Mouse (Mus musculus): ENCODE results near the gene Il22ra1.

Il22ra1 gene

DNA sequence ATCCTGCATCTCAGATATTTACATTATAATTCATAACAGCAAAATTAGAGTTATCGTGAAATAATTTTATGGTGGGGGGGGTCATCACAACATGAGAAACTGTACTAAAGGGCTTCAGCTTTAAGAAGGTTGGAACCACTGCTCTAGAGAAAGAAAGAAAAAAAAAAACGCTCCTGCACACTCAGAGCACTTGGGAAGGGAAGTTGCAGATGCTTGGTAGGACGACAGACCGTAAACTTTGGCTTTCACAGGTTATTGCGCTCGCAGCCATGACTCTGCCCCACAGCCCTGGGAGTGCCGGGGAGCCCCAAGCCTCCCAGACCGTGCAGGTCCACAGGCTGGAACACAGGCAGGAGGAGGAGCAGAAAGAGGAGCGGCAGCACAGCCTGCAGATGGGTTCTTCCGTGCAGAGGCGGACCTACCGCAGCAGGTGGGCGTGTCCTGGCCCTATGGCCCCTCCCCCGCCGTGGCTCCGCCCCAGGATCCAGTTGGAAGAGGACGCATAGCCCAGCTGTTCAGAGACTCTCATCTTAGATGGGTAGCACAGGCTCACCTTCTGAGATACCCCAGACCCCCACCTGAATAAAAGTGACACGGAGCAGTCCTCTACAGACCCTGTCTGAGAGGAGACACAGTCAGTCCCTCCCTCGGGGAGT, 34.4 kb downstream of the Il22ra1 start:
- in situ Hi-C loops (cut with MboI; ENCODE audit: low pct_unique_long_range_greater_than_20kb in 1 of 2, low sequenced_read_pairs in 2 of 2, unreplicated experiment in 1 of 2), result no loop called here

DNA sequence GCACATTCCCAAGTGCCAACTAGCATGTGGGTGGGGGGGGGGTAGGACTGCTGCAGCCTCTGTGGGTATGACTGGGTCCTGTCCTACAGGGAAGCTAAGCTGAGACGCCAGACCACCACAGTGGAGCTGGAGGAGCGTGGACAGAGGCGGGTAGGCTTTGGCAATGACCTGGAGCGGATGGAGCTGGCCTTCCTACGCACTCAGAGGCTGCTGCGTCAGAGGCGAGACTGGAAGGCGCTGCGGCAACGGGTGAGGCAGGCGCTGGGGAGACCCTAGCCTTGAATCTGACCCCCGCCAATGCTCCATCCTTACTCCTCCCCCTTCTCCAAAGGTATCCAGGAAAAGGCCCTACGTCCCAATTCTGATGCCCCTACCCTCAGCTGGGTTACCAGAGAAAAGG, 36.7 kb downstream of the Il22ra1 start:
- in situ Hi-C loops (cut with MboI; ENCODE audit: low pct_unique_long_range_greater_than_20kb in 1 of 2, low sequenced_read_pairs in 2 of 2, unreplicated experiment in 1 of 2), result no loop called here

DNA sequence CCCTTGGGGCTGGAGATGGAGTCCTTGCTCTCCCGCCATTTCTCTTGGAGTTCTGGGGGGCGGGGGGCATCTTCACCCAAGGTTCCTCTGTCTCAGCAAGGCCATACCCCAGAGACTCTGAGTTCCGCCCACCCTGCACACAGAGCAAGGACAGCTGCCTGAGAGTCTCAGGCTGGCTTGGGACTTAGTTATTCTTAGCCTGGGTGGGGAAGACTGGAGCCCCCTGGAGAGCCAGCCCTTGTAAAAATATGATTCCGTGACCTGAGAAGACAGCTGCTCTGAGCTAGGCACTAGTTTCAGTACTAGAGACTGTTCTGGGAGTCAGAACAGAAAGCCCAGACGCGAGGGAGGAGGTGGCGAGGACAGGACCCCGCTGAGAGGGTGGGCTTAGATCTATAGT, 37.7 kb downstream of the Il22ra1 start:
- in situ Hi-C loops (cut with MboI; ENCODE audit: low pct_unique_long_range_greater_than_20kb in 1 of 2, low sequenced_read_pairs in 2 of 2, unreplicated experiment in 1 of 2), result no loop called here

DNA sequence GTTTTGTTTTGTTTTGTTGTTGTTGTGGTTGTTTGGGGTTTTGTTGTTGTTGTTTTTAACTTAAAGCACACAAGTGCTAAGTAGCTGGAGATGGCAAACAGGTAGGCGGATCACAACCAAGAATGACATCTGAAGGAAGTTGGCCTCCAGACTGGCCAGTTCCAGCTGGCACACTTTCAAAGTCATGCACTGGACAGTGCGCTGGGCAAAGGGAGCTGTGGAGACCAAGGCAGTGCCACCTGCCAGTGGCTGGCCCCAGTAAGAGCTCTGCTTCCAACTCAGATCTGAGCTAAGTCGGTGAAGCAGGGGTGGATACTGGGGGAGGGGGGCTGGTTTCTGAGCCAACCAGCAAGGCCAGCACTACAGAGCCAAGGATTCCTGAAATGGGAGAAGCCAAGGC, 39.0 kb downstream of the Il22ra1 start:
- in situ Hi-C loops (cut with MboI; ENCODE audit: low pct_unique_long_range_greater_than_20kb in 1 of 2, low sequenced_read_pairs in 2 of 2, unreplicated experiment in 1 of 2), result no loop called here

DNA sequence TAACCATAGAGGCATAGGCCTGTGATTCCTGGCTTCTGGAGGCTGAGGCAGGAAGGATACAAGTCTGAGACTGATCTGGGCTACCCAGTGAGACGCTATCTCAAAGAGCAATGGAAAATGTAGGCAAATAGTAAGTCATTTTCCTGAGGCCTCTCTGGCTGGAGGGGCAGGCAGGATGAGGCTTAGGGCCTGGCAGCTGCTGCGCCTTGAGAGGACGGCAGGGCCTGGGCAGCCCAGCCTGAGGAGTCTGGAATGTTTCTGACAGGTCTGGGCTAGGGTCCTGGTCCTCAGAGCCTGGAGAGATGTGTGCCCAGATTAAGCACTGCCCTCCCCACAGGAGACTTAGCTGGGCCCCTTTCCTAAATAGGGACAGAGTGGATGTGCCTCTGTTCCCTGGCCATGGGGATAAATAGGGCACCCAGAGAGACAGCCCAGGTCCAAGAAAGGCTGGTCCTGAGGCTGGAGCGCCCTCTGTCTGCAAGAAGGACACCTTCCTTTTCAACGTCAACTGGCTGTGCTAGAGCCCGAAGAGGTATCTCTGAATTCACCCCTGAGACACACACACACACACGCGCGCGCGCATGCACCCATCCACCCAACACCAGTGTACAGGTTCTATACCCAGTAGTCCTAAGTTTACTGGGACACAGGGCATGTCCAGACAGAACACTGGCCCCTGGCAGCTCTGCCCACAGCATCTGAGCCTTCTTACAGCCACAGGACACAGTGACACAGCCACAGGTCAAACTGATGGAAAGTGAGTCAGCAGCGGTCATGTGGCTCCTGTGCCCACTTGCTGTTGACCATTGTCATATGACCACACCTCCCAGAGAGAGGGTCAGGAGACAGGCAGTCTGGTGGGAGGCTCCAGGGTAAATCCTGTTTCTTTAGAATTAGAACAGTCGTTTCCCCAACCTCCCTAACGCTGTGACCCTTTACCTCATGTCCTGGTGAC, 40.9 kb downstream of the Il22ra1 start:
- in situ Hi-C loops (cut with MboI; ENCODE audit: low pct_unique_long_range_greater_than_20kb in 1 of 2, low sequenced_read_pairs in 2 of 2, unreplicated experiment in 1 of 2), result no loop called here

DNA sequence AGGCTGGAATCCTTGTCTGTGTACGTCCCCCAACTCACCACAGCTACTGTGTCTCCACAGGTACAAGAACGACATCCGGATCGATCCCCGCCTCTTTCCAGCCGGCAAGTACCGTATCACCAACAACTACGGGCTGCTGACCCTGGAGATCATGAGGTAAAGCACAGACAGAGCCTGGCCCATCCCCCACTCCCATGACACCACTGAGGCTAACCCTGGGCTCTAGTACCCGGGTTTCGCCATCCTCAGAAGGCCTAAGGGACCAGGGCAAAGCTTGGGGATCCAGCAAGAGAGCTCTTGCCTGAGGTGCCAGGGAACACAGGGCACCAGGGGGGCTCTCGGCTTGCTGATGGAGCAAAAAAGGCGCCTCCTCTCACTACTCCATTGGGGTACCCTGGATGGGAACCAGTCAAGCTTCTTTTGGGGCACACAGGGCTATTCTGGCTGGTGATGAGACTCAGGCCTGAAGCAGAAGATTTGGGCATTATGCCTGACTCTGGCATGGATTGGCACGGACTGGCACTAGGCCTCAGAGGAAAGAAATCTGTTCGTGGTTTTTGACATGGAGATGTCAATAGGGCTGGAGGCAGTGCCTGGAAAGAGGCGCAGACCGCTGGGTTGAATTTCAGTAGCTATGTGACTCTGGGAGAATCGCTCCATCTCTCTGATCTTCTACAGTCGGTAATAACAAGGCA, 42.8 kb downstream of the Il22ra1 start:
- in situ Hi-C loops (cut with MboI; ENCODE audit: low pct_unique_long_range_greater_than_20kb in 1 of 2, low sequenced_read_pairs in 2 of 2, unreplicated experiment in 1 of 2), result no loop called here

DNA sequence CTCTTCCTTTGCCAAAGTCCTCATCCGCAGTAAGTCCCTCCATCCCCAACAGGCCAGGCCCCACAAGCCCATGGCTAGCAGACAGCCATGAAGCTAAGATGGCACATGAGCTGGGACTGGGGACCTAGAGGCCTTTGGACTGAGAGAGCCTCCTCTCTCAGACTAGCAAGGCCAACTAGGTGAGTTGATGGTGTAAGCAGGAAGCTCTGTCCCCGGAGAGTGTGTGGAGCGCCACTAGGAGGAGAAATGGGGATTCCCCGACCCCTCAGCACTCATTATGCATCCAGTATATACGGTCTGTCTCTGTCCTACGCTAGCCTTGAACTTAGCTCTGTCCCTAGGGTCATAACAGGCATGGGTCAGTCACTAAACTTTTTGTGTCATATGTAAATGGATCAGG, 43.6 kb downstream of the Il22ra1 start:
- in situ Hi-C loops (cut with MboI; ENCODE audit: low pct_unique_long_range_greater_than_20kb in 1 of 2, low sequenced_read_pairs in 2 of 2, unreplicated experiment in 1 of 2), result no loop called here

DNA sequence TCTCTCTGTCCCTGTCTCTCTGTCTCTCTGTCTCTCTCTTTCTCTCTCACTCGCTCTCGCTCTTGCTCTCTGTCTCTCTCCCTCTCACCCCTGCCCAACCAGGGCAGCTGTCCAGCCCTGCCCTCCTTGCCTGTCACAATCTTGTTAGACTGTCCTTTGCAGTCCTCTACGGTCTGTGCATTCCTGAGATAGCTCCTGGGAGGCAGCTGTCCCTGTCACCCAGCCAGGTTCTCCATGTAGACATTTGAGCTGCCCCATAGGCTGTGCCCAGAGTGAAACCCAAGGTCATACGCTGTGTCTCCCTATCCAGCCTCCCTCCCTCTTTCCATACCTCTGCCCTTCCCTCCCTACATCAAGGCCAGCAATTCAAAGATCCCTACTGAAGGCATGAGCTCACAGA, 44.7 kb downstream of the Il22ra1 start:
- in situ Hi-C loops (cut with MboI; ENCODE audit: low pct_unique_long_range_greater_than_20kb in 1 of 2, low sequenced_read_pairs in 2 of 2, unreplicated experiment in 1 of 2), result no loop called here

DNA sequence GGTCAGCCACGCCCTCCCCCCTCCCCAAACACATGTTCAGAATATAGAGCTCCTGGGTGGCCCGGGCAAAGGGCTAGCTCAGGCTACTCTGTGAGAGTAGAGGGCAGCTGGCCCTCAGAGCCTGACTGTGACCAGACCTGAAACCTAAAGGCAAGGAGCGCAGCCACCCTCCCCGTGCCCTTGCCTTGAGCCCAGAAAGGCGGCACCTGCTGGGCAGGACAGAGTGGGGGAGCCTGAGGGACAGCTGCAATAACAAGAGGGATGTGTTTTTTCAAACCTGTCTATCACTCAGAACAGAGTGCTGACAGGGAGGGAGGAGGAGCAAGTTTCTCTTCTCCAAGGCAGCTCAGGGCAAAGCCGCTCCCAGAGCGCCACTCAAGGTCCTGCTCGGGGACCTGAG, 46.5 kb downstream of the Il22ra1 start:
- in situ Hi-C loops (cut with MboI; ENCODE audit: low pct_unique_long_range_greater_than_20kb in 1 of 2, low sequenced_read_pairs in 2 of 2, unreplicated experiment in 1 of 2), result no loop called here

DNA sequence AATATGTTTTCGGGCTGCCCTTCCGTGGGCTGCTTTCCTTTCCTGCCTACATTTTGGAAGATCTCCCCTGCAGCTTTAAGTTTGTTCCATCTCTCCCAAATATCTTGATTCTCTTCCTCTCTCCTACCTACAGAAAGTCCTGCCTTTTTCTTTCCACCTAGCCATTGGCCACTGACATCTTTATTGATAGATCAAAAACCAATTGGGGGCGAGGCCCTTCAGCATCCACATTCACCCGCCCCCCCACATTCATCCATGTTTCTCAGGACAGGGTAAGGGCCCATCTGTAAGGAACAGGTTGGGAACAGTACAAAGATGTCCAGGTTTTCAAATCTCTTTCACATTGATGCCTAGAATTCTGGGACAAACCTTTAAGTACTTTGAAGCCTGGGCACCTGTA, 48.9 kb downstream of the Il22ra1 start:
- in situ Hi-C loops (cut with MboI; ENCODE audit: low pct_unique_long_range_greater_than_20kb in 1 of 2, low sequenced_read_pairs in 2 of 2, unreplicated experiment in 1 of 2), result no loop called here

DNA sequence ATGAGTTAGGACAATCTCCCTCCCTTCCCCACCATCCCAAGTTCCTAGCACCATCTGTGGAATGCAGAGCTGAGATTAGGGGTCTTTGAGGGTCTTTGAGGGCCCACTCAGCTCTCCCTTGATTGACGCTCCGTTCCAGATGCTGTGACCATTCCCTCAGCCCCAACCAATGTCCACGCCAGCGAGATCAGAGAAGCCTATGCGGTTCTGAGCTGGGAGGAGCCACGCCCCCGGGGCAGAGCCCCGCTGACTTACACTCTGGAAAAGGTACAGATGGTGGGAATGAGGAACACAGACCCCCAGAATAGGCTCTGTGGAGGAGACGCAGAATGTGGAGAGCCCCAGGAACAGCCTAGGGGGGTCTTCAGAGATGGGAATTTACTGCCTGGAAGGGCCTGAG, 51.7 kb downstream of the Il22ra1 start:
- in situ Hi-C loops (cut with MboI; ENCODE audit: low pct_unique_long_range_greater_than_20kb in 1 of 2, low sequenced_read_pairs in 2 of 2, unreplicated experiment in 1 of 2), result no loop called here

DNA sequence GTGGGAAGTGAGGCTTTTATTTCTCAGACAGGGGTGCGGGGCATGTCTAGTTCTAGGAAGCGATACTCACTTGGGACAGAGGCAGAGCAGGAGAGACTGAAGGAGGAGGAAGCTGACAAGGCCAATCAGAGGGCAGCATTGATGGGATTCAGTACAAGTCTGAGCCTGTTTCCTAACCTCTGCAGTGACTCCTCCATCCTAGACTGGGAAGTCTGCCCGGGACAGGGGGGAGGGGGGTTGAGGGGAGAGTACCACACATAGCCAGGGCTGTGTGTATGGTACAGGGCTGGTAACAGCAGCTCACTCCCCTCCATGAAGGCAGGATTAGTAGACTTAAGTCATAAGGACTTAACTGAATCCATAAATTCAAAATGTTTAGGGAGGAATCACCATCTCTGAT, 52.3 kb downstream of the Il22ra1 start:
- in situ Hi-C loops (cut with MboI; ENCODE audit: low pct_unique_long_range_greater_than_20kb in 1 of 2, low sequenced_read_pairs in 2 of 2, unreplicated experiment in 1 of 2), result no loop called here

DNA sequence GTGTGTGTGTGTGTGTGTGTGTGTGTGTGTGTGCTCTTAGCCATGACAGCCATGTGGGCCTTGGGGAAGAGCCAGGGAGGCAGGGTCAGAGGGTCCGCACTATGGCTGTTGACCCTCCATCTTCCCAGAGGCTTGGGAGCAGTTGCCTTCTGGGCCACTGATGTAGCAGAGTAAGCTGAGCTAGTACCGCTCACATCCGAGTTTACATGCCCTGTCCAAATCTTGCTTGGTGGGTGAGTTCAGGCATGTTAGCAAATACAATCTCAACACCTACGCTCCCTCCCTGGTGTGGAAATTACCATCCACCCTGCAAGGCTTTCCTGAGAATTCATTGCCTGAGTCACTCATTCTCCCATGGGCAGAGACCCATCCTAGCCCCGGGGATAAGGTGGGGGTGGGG, 53.3 kb downstream of the Il22ra1 start:
- in situ Hi-C loops (cut with MboI; ENCODE audit: low pct_unique_long_range_greater_than_20kb in 1 of 2, low sequenced_read_pairs in 2 of 2, unreplicated experiment in 1 of 2), result no loop called here

DNA sequence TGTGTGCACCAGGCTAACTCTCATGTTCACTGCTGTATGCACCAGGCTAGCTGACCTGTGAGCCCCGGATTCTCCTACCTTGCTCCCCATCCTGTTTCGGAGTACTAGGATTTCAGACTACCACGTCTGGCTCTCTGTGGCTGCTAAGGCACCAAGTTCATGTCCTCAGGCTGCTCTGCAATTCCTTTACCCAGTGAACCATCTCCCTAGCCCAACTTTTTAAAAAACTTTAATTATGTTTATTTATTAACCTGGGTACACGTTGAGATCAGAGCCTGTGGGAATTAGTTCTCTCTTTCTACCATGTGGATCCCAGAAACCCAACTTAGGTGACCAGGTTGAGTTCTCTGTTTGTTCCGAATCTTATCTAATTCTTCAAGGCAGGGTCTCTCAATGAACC, 58.6 kb downstream of the Il22ra1 start:
- in situ Hi-C loops (cut with MboI; ENCODE audit: low pct_unique_long_range_greater_than_20kb in 1 of 2, low sequenced_read_pairs in 2 of 2, unreplicated experiment in 1 of 2), result no loop called here

DNA sequence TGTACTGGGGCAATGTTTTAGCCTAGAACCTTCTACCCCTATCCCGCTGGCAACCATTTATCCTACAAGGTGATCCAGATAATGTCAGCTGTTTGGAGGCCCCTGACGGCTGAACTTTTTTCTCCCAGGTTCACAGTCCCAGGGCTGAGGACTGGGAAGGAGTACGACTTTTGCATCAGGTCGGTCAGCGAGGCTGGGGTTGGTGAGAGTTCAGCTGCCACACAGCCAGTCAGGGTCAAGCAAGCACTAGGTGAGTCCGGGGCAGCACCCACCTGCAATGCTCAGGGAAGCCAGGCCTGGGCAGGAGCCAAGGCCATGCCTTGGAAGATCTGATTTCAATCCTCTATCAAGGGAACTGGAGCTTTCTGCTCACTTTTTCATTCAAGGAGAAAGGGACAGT, 59.3 kb downstream of the Il22ra1 start:
- in situ Hi-C loops (cut with MboI; ENCODE audit: low pct_unique_long_range_greater_than_20kb in 1 of 2, low sequenced_read_pairs in 2 of 2, unreplicated experiment in 1 of 2), result no loop called here

DNA sequence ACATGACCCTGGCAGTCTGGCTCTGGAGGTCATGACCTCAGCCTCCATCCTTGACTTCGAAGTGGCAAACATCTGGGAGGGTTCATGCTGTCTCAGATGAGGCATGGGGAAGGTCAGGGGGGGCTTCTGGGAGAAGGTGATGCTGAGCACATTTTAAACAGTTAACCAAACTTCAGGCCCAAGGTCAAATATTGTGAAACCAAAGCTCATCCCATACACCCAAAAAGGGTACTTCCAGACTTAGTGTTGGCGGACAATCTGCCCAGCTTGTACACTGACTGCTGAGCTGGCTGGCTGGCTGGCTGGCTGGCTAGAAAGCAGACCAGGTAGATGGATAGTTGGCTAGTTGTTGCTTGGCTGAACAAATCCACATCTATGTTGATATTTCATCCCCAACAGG, 61.2 kb downstream of the Il22ra1 start:
- in situ Hi-C loops (cut with MboI; ENCODE audit: low pct_unique_long_range_greater_than_20kb in 1 of 2, low sequenced_read_pairs in 2 of 2, unreplicated experiment in 1 of 2), result no loop called here

DNA sequence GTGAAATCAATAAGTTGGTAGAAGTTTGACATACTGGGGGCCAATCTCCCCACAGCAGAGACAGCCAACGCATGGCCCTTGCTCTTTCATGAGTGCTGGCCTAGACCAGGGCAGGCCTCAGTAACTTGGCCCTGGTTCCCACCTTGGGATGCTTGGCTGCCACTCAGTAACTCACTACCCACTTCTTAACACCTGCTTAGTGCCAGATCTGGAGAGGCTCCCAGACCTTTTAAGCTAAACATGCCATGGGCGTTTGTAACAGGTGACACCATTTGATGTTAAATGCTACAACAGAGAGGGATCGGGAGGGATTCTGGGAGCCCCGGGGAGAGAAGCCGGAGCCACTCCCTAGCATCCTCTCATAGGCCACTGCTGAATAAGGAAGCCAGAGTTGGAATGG, 64.8 kb downstream of the Il22ra1 start:
- in situ Hi-C loops (cut with MboI; ENCODE audit: low pct_unique_long_range_greater_than_20kb in 1 of 2, low sequenced_read_pairs in 2 of 2, unreplicated experiment in 1 of 2), result no loop called here

DNA sequence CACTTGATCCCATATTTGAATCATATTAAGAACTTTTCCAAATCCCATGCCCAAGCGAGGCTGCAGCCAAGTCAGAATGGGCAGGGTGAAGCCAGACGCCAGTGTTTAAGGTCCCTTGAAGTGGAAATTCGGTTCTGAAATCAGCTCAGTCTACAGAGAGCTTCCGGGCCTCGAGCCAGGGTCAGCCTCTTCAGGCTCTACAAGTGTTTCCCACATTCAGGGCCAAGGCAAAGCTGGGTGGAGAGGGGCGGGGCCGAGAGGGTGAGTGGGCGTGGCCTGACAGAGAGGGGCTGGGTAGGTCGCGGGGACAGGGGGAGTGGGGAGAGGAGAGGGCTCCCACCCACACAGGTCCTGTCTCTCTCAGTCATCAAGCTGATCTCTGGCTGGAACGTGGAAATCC, 70.0 kb downstream of the Il22ra1 start:
- in situ Hi-C loops (cut with MboI; ENCODE audit: low pct_unique_long_range_greater_than_20kb in 1 of 2, low sequenced_read_pairs in 2 of 2, unreplicated experiment in 1 of 2), result no loop called here

DNA sequence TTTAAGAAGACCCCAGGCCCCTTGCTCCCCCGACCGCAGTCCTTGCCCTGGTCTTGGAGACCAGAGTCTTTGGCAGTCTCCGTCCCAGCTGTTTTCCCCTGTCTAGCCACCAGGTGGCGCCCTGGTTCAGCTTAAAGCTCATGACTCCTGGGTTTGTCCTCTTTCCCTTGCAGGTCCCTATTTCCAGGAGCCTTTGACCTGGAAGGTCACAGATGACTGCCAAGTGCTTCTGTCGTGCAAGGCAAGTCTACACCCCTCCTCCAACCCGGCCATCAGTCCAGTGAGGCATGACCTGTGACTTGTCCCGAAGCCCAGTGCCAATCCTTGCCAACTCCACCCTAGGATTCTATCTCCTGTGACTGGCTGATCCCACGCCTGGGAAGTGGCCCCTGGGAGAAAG, 73.6 kb downstream of the Il22ra1 start:
- in situ Hi-C loops (cut with MboI; ENCODE audit: low pct_unique_long_range_greater_than_20kb in 1 of 2, low sequenced_read_pairs in 2 of 2, unreplicated experiment in 1 of 2), result no loop called here
